Mouse (Mus musculus) midbrain, embryonic 15.5 days (tissue): Measurements from ENCODE around the gene Tbc1d23. TPM values are rescaled to one million over a fixed set of nuclear protein-coding genes. Genes with fewer than 3 reads are reported as not detected.
"Not testable (repeated sequence)": the region's sequence is repeated elsewhere in the genome, so short reads cannot be mapped to it uniquely, and the experiment has no call there.

Experiments used
- ATAC-seq: fragments of 200-750 bp; cut with Nextera tagmentation; replicated peaks from 2 replicates; pipeline ENCODE4 v1.8.0; 2017; ENCODE audit warnings: moderate TSS enrichment
- H3K27ac ChIP-seq: fragments of 300-500 bp; sonication (generic); 2 replicates; pipeline ENCODE4 v1.5.1; 2015; ENCODE audit warnings: mild to moderate bottlenecking, inconsistent platforms
- H3K27me3 ChIP-seq: fragments of 300-500 bp; sonication (generic); replicated peaks from 2 replicates; pipeline ENCODE4 v1.6.1; 2015; ENCODE audit warnings: inconsistent platforms
- H3K36me3 ChIP-seq: fragments of 300-500 bp; sonication (generic); replicated peaks from 2 replicates; pipeline ENCODE4 v1.6.1; 2015; ENCODE audit warnings: inconsistent platforms
- H3K4me1 ChIP-seq: fragments of 300-500 bp; sonication (generic); 2 replicates; pipeline ENCODE4 v1.6.1; 2015; ENCODE audit warnings: inconsistent platforms
- H3K4me2 ChIP-seq: fragments of 300-500 bp; sonication (generic); 2 replicates; pipeline ENCODE4 v1.6.1; 2015; ENCODE audit warnings: inconsistent platforms, mild to moderate bottlenecking, moderate library complexity
- H3K4me3 ChIP-seq: fragments of 300-500 bp; sonication (generic); 2 replicates; pipeline ENCODE4 v1.5.1; 2015; ENCODE audit warnings: mild to moderate bottlenecking, inconsistent platforms
- H3K9ac ChIP-seq: fragments of 300-500 bp; sonication (generic); 2 replicates; pipeline ENCODE4 v1.6.1; 2015; ENCODE audit warnings: mild to moderate bottlenecking, inconsistent platforms
- H3K9me3 ChIP-seq: fragments of 300-500 bp; sonication (generic); 2 replicates; pipeline ENCODE4 v1.6.1; 2016; ENCODE audit warnings: inconsistent platforms
- WGBS: fragments of 180-500 bp; shearing (Covaris S2); methylation state at CpG from one replicate; pipeline ENCODE4 v1.1.7; 2015; ENCODE audit warnings: mixed read lengths; 5-methylcytosine and 5-hydroxymethylcytosine counted together
- polyA plus RNA-seq: library from polyadenylated mRNA; unstranded; fragments of >200 nt; fragmentation: Nextera tagmentation; extraction: Ambion mirVana; gene quantifications from 2 replicates; pipeline ENCODE4 v1.2.1, GENCODE M21; 2015

Tbc1d23 gene
- polyA plus RNA-seq, 1 experiment from 2014 or later: 34.8 TPM

- Histone ChIP-seq H3K4me2 (no peak overlapping the region), H3K27me3 (no peaks in the 10 kb centered on the region), H3K36me3 (peaks cover 12% of the 10 kb centered on the region; the same call in 1 of the 2 replicates), H3K4me1 (no peaks in the 10 kb centered on the region), H3K27ac (no peak overlapping the region), H3K9ac (no peak overlapping the region), H3K9me3 (no peaks in the 10 kb centered on the region), H3K4me3 (no peak overlapping the region)
- ATAC-seq: no peak
- WGBS: 80% methylated on average over 5 of the region's 5 CpGs
Measured at GRCm38 (mm10) chr16:57196590-57196989, 34.7 kb downstream of the Tbc1d23 start.

- H3K4me1 ChIP-seq: no peaks in the 10 kb centered on the region
- ATAC-seq: no peak
- H3K9ac ChIP-seq: no peak overlapping the region
- H3K9me3 ChIP-seq: no peaks in the 10 kb centered on the region
- no peak overlapping the region for H3K4me3 ChIP-seq
- 82% methylated on average over 14 of the region's 14 CpGs for WGBS
- no peaks in the 10 kb centered on the region for H3K27me3 ChIP-seq
- no peak overlapping the region for H3K27ac ChIP-seq
- H3K4me2 ChIP-seq: no peak overlapping the region
- peaks cover 13% of the 10 kb centered on the region for H3K36me3 ChIP-seq
Measured at GRCm38 (mm10) chr16:57191214-57191613, 40.1 kb downstream of the Tbc1d23 start.

- H3K4me2 ChIP-seq: no peak overlapping the region
- H3K36me3 ChIP-seq: peaks cover 16% of the 10 kb centered on the region
- H3K4me3 ChIP-seq: no peak overlapping the region
- no peak for ATAC-seq
- H3K9me3 ChIP-seq: no peaks in the 10 kb centered on the region
- WGBS: 94% methylated on average over 8 of the region's 8 CpGs
- no peaks in the 10 kb centered on the region for H3K27me3 ChIP-seq
- no peaks in the 10 kb centered on the region for H3K4me1 ChIP-seq
- no peak overlapping the region for H3K9ac ChIP-seq
- H3K27ac ChIP-seq: no peak overlapping the region
Measured at GRCm38 (mm10) chr16:57190390-57190789, 40.9 kb downstream of the Tbc1d23 start.

DNA sequence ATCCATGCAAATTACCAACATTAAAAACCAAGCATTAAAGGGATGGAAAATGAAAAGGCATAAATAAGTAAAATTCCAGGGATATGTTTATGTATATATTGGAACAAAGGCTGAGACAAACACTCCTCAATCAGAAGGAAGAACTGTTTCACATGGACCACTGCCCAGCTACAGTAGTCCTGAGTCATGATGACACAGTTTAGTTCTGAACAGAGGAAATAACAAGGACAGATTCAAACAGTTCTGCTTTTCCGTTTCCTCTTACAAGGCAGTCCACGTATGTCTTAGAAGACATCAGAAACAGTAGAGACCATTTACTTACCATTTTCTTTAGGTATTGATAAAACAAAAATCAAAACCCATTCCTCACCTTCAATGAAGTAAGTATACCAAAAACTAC, 41.8 kb downstream of the Tbc1d23 start:
- no peak overlapping the region for H3K4me2 ChIP-seq
- no peak overlapping the region for H3K4me3 ChIP-seq
- H3K9ac ChIP-seq: no peak overlapping the region
- no peak overlapping the region for H3K27ac ChIP-seq
- H3K9me3 ChIP-seq: no peaks in the 10 kb centered on the region
- H3K27me3 ChIP-seq: no peaks in the 10 kb centered on the region
- H3K4me1 ChIP-seq: no peaks in the 10 kb centered on the region
- WGBS: 91% methylated on average over 2 of the region's 2 CpGs
- peaks cover 16% of the 10 kb centered on the region for H3K36me3 ChIP-seq
- no peak for ATAC-seq

- H3K9me3 ChIP-seq: no peaks in the 10 kb centered on the region
Measured at GRCm38 (mm10) chr16:57186618-57187017, 44.7 kb downstream of the Tbc1d23 start.

GRCm38 (mm10) chr16:57182037-57182436, 49.3 kb downstream of the Tbc1d23 start:
- Histone ChIP-seq H3K36me3 (peaks cover 27% of the 10 kb centered on the region; the same call in 1 of the 2 replicates), H3K4me1 (no peaks in the 10 kb centered on the region), H3K9ac (no peak overlapping the region), H3K27me3 (no peaks in the 10 kb centered on the region), H3K9me3 (no peaks in the 10 kb centered on the region), H3K27ac (no peak overlapping the region), H3K4me3 (no peak overlapping the region), H3K4me2 (no peak overlapping the region)
- no peak for ATAC-seq
- 92% methylated on average over 5 of the region's 5 CpGs for WGBS

More at GRCm38 (mm10) chr16:57186618-57187017, 44.7 kb downstream of the Tbc1d23 start:
- no peak overlapping the region for H3K4me3 ChIP-seq
- peaks cover 27% of the 10 kb centered on the region; the same call in 1 of the 2 replicates for H3K36me3 ChIP-seq
- H3K9ac ChIP-seq: no peak overlapping the region
- 97% methylated on average over 4 of the region's 4 CpGs for WGBS
- no peak overlapping the region for H3K27ac ChIP-seq
- no peak for ATAC-seq
- no peaks in the 10 kb centered on the region for H3K27me3 ChIP-seq
- no peaks in the 10 kb centered on the region for H3K4me1 ChIP-seq
- no peak overlapping the region for H3K4me2 ChIP-seq

- no peak for ATAC-seq
- H3K4me2 ChIP-seq: no peak overlapping the region
- 86% methylated on average over 11 of the region's 11 CpGs for WGBS
- no peaks in the 10 kb centered on the region for H3K27me3 ChIP-seq
- peaks cover 27% of the 10 kb centered on the region; the same call in 1 of the 2 replicates for H3K36me3 ChIP-seq
- no peak overlapping the region for H3K9ac ChIP-seq
- H3K4me3 ChIP-seq: no peak overlapping the region
- no peak overlapping the region for H3K27ac ChIP-seq
- no peaks in the 10 kb centered on the region for H3K9me3 ChIP-seq
- no peaks in the 10 kb centered on the region for H3K4me1 ChIP-seq
Measured at GRCm38 (mm10) chr16:57181180-57181579, 50.1 kb downstream of the Tbc1d23 start.

GRCm38 (mm10) chr16:57177664-57178063, 53.6 kb downstream of the Tbc1d23 start:
- no peak overlapping the region for H3K27ac ChIP-seq
- H3K4me2 ChIP-seq: no peak overlapping the region
- no peaks in the 10 kb centered on the region for H3K9me3 ChIP-seq
- ATAC-seq: no peak
- no peak overlapping the region for H3K9ac ChIP-seq
- no peaks in the 10 kb centered on the region for H3K27me3 ChIP-seq
- no peak overlapping the region for H3K4me3 ChIP-seq
- no peaks in the 10 kb centered on the region for H3K4me1 ChIP-seq
- peaks cover 17% of the 10 kb centered on the region; the same call in 1 of the 2 replicates for H3K36me3 ChIP-seq
- 89% methylated on average over 10 of the region's 10 CpGs for WGBS

GRCm38 (mm10) chr16:57177254-57177653, 54.0 kb downstream of the Tbc1d23 start:
- no peak overlapping the region for H3K27ac ChIP-seq
- no peak overlapping the region for H3K9ac ChIP-seq
- no peaks in the 10 kb centered on the region for H3K4me1 ChIP-seq
- H3K36me3 ChIP-seq: peaks cover 17% of the 10 kb centered on the region; the same call in 1 of the 2 replicates
- H3K27me3 ChIP-seq: no peaks in the 10 kb centered on the region
- peak; percentile 65; the same call in 1 of the 2 replicates for ATAC-seq
- H3K4me3 ChIP-seq: no peak overlapping the region
- H3K9me3 ChIP-seq: no peaks in the 10 kb centered on the region
- 62% methylated on average over 2 of the region's 2 CpGs for WGBS
- no peak overlapping the region for H3K4me2 ChIP-seq

DNA sequence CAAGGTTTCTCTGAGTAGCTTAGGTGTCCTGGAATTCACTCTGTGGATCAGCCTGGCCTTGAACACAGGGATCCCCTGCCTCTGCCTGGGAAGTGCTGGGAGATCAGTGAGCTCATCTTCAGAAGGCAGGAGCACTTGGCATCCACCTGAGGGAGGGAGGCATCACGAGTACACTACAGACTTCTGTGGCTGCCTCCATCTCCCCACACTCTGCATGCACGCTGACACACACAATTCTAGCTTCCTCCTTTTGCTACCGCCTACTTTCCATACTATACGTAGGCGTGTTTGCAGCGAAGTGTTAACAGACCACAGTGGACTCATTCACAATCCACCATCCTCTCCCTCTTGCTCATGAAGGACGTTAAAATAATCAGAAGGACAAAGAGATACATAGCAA, 55.0 kb downstream of the Tbc1d23 start:
- Histone ChIP-seq H3K9me3 (no peaks in the 10 kb centered on the region), H3K27ac (no peak overlapping the region), H3K4me1 (no peaks in the 10 kb centered on the region), H3K9ac (no peak overlapping the region), H3K36me3 (peaks cover 13% of the 10 kb centered on the region; the same call in 1 of the 2 replicates), H3K4me3 (no peak overlapping the region), H3K4me2 (no peak overlapping the region), H3K27me3 (no peaks in the 10 kb centered on the region)
- no peak for ATAC-seq
- 89% methylated on average over 7 of the region's 7 CpGs for WGBS

DNA sequence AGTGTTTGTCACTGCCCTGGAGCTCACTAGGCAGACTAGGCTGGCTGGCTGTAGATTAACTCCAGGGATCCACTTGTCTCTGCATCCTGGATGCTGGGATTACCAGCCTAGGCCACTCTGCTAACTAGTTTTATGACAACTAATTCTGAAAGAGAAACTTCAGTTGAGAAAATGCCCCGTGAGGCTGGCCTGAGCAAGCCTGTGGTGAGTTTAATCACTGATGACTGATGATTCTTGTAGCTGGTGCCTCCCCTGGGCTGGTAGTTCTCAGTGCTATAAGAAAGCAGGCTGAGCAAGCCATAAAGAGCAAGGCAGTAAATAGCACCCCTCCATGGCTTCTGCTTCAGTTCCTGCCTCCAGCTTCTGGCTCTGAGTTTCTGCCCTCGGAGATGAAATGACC, 55.6 kb downstream of the Tbc1d23 start:
- H3K4me3 ChIP-seq: no peak overlapping the region
- H3K4me2 ChIP-seq: no peak overlapping the region
- no peak for ATAC-seq
- H3K36me3 ChIP-seq: peaks cover 14% of the 10 kb centered on the region; the same call in 1 of the 2 replicates
- H3K9ac ChIP-seq: no peak overlapping the region
- H3K27ac ChIP-seq: no peak overlapping the region
- no peaks in the 10 kb centered on the region for H3K27me3 ChIP-seq
- H3K9me3 ChIP-seq: no peaks in the 10 kb centered on the region
- no peaks in the 10 kb centered on the region for H3K4me1 ChIP-seq
- 81% methylated on average over 2 of the region's 2 CpGs for WGBS

DNA sequence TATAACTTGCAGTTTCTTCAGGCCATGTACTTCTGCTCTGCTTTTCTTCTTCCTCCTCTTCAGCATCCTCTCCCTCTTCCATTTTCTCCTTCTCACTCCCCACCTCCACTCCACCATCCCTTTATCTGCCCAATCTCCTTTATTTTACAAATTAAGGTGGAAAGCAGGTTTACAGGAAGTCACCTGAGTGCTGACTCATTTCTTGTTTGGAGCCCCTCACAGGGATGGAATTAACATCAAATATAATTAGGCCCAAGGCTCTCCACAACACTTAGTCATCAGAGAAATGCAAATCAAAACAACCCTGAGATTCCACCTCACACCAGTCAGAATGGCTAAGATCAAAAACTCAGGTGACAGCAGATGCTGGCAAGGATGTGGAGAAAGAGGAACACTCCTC, 56.8 kb downstream of the Tbc1d23 start:
- H3K4me1 ChIP-seq, H3K27me3 ChIP-seq, H3K9me3 ChIP-seq, H3K9ac ChIP-seq, H3K4me2 ChIP-seq, H3K27ac ChIP-seq, H3K4me3 ChIP-seq, ATAC-seq: not testable (repeated sequence)
- peaks cover 17% of the 10 kb centered on the region for H3K36me3 ChIP-seq

GRCm38 (mm10) chr16:57171570-57171969, 59.7 kb downstream of the Tbc1d23 start:
- no peak for ATAC-seq
- no peak overlapping the region for H3K27ac ChIP-seq
- peaks cover 13% of the 10 kb centered on the region for H3K4me1 ChIP-seq
- no peak overlapping the region for H3K4me2 ChIP-seq
- H3K27me3 ChIP-seq: no peaks in the 10 kb centered on the region
- H3K9me3 ChIP-seq: no peaks in the 10 kb centered on the region
- no peak overlapping the region for H3K9ac ChIP-seq
- WGBS: 90% methylated on average over 6 of the region's 6 CpGs
- peaks cover 17% of the 10 kb centered on the region for H3K36me3 ChIP-seq
- no peak overlapping the region for H3K4me3 ChIP-seq
